Mouse (Mus musculus): Measurements from ENCODE around the gene Ly6g5c.

Ly6g5c gene

DNA sequence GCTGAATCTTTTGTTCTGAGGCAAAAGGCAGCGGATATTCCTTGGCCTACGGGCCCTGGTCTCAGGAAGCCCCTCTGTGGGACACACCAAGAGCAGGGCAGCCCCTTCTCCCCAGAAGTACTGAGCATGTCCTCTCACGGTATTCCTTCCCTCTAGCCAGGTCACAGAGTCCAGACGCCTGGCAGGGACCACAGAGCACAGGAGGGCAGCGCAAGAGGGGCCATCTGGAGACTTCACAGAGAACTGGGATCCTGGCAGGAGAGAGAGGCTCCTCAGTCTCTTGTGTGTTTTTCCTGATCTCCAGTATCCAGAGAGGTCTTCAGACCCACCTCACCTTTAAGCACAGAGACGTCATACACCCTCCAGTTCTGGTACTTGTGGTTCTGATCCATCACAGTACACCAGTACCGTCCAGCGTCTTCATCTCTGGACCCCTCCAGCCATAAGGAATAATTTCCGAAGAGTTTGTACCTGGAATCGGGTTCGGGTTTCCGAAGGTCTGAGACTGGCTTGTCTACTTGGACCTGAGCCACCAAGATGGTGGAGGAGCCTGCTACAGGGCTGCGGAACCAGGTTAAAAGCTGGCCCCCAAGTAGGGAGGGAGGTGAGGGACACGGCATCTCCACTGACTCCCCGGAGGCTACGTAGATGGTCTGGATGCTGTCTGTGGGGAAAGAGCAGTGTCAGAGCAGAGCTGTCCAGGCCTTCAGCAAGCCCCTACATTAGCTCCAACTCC lies 25.1 kb upstream of the Ly6g5c start:
- no peak for DNase-seq

DNA sequence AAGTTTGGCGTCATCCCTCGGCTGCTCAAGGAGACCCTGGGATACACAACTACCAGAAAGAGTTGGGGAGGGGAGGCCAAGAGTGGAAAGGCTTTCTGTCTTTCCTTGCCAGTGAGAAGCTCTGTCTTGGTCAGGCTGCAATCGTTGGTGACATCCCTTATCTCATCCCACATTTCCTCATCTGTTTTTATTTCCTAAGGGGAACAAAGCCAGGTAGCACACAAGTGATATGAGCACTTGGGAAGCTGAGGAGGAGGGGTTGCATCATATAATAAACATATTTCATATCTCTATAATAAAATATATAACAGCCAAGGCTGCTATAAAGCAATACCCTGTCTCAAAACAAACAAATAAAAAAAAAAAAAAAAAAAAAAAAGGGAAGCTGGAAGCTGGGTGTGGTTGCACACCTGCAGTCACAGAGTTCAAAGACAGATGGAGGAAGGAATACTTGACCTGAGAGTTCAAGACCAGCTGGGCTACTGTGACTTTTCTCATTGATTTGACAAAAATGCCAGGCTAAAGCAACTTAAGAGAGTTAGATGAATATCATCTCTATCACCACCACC lies 24.1 kb upstream of the Ly6g5c start:
- no peak for DNase-seq

DNA sequence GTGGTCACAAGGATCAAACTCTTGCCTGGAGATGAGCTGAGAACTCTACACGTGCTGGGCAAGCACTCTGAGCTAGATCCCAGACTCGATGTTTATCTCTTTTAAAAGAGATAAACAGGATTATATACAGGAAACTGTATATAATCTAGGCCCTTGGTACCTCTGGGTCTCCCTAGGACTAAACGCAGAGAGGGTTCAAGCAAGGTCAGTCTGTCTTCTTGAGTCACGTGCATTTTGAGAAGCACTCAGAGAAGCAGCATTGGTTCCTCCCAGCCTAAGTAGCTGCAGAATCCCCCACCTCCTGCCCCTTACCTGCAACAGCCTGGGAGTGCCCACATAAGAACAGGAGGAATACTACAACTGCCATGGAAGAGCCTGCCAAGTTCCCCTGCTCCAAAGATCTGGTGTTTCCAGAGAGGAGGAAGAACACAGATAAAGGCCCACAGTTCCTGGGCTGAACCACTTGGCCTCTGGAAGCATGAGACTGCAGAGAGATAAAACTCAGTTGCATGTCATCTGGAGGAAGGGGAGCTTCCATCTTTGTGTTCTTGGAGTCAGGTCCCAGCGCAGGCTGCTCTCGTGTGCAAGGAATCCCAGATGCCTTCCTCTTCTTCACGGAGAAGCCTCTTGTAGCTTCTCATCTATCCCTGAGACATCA lies 22.7 kb upstream of the Ly6g5c start, which contains the start of gene Ly6g6f:
Gene Ly6g6f, minus strand, starts transcription at position 403 of the 658 bp plus-strand sequence.
- DNase-seq: no peak

DNA sequence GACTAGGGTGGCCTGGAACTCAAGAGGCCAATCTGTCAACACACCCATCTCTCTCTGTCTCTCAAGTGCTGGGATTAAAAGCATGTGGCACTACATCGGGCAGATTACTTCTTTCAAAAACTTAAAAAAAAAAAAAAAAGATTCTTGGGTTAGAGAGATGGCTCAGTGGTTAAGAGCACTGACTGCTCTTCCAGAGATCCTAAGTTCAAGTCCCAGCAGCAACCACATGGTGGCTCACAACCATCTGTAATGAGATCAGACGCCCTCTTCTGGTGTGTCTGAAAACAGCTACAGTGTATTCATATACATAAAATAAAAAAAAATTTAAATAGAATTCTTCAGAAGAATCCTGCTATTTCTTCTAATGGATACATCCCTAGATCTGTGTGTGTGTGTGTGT lies 19.9 kb upstream of the Ly6g5c start:
- DNase-seq: no peak

DNA sequence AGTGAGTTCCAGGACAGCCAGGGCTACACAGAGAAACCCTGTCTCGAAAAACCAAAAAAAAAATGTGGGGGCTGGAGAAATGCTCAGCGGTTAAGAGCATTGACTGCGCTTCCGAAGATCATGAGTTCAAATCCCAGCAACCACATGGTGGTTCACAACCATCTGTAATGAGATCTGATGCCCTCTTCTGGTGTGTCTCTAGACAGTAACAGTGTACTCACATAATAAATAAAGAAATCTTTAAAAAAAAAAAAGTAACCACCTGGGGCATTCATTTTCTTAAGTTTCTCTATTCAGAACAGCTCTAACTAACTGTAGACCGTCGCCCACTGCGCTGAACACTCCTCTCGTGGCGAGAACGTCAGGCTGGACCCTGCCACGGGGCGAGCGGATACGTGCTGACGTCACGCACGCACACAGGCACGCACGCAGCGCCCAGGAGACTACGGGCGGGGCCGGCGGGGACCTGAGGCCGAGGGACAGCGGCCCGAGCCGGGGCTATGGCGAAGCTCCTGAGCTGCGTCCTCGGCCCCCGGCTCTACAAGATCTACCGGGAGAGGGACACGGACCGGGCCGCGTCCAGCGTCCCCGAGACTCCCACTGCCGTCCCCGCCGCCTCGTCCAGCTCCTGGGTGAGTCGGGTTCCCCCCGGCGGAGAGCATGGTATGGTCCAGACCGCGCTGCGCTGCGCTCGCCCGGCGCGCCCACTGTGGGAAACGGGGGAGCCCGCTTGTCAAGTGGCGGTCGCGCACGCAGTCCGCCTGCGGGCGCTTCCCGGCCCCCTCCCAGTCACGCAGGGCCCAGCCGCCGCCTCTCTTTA lies 19.0 kb upstream of the Ly6g5c start, which contains the start of gene Abhd16a:
Gene Abhd16a, plus strand, starts transcription at position 439 of the 820 bp plus-strand sequence.
- DNase-seq: peak; percentile 95 to 98

DNA sequence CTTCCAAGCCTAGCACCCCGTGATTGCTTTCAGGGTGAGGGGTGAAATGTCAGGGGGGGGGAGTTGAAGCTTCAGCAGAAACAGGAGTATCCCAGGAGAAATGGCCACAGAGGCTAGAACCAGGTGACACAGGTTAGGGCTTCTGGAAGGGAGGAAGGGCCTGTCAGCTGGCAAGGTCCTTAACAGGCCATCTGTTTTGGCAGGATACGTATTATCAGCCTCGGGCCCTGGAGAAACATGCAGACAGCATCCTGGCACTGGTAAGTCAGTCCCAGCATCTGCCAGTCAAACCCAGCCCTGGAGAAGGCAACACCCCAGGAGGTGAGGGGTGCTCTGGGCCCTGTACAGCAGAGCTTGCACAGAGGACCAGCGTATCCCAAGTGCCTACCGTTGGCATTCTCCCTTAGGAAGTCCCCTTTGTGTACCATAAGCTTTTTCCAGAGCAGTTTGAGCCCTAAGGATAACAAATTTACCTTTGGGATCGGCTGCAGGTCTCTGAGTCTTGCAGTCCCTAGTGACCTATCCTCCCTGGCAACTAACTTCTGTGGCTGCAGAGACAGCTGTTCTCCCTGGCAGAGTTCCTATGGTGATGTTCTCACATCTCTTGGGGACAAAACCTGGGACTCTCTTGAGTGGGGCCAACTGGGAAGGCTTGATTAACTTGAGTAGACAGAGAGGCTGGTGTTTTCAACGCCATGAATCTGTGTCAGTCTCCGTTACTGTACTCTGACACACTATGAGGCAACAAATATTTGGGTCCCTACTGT lies 17.7 kb upstream of the Ly6g5c start:
- no peak for DNase-seq

DNA sequence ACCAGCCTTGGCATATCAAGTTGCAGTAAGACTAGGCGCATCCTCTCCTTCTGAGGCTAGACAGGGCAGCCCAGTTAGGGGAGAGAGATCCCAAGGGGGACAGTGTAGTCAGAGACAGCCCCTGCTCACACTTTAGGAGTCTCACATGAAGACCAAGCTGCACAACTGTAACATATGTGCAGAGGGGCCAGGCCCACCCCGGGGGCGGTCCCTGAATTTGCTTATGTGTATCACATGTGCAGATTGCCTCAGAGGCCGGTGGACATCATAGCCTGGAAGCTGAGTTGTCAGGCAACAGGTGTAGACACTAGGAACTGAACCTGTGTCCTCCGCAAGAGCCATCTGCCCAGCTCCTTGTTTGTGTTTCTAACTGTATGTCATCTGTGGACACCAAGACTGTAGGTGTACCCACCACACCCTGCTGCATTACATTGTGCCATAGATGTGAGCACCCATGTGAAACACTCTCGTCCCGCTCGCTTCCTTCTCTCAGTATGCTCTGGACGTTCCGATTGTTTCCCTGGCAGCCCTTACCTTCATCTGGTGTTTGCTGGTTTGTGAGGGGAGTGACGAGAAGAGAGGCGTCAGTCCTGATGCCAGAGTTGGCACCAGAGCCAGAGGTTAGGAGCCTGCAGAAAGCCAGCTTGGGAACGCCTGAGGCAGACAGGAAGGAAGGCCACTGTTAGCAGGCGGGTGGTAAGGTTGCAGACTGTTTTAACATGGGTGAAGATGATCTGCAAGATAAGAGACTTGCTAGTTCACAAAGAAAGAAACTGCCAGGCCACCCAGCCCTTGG lies 15.5 kb upstream of the Ly6g5c start:
- no peak for DNase-seq

DNA sequence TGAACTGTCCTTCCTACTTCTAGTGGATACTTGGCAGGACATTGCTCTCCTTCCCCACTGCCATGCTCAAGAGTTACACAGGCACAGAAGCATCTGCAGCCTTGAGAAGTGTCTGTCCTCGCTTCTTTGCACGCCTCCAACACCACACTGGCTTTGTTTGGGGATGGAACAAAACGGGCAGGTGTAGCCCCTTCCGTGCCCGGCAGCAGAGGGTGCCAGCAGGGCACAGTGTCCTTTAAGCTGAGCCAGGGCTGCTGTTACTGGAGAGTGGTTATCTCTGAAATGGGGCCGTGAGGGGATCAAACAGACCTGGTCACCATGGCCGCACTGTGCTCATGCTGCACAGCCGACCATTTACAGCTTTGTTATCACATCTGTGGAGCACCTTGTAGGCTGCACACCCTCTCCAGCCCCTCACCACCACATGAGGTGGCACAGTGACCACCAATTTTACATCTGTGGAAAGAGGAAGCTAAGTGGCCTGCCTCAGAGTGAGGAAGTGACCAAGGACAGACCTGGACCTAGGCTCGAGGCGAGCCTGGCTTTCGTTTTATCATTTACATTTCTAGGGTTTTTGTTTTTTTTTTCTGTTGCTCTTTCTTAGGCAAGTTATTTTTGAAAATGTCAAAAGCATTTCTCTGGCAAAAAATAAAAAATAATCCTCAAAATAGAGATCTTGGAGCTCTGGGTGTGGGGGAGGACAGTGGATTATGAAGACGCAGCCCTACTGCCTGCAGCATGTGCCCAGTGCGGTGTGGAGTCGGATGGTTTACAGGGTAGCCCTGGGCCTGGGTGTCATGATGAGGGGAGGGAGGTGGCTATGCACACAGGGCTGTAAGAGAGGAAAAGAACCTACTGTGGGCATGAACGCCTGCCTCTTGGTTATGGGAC lies 13.4 kb upstream of the Ly6g5c start:
- no peak for DNase-seq

DNA sequence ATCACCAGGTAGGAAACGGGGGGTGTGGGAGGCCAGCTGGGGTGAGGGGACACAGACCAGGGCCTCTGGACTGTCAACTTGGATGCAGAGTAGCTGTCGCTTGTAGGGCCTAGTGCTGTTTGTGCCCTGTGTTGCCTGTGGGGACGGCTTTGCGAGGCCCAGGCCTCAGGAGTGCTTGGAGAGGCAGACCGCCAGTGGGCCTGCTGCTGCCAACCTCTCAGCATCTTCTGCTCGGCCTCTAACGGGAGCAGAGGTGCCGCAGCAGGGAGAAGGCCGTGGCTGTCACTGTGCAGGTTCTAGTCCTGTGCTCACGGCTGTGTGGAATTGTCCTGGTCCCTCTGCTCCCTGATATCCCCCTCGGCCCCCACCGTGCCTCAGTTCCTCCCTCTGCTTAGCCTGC lies 11.5 kb upstream of the Ly6g5c start:
- no peak for DNase-seq

DNA sequence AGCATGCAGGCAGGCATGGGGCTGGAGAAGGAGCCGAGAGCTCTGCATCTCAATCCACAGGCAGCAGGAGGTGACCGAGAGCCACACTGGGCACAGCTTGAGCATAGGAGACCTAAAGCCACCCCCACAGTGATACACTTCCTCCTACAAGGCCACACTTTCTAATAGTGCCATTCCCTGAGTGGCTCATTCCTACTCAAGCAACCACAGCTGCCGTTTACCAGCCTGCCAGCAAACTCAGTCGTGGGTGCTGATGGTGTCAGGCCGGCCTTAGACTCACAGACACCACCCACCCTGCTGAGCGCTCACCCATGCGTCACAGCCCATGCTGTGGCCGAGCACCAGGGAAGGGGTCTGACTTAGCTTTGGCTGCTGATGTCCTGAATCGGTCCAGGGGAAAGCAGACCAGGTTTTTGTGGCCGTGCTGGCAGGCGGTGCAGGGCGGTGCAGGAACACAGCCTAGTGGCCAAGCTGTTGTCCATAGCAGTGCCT lies 10.9 kb upstream of the Ly6g5c start:
- DNase-seq: peak; percentile 42 to 53

DNA sequence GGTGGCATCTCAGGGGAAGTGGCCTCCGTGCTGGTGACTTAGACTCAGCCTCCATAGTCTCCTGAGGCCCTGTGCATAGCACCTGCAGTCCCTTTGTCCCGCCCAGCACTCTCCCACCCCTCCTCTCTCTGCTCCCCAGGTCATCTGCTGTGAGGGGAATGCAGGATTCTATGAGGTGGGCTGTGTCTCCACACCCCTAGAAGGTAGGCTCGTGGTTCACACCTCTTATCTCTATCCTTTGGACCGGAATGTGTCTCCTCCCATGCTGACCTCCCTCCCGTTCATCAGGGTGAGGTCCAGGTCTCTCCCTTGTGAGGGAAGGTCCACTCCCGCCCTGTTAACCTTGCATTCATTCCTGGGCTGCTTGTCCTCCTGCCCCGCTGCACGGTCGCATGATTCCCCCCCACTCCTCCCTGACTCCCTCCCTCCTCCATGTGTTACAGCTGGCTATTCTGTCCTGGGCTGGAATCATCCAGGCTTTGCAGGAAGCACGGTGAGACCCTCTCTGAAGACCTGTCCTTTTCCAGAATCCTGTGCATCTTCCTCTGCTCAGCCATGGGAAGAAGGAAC lies 7.8 kb upstream of the Ly6g5c start:
- peak in 1 of 2 experiments; percentile 76 for DNase-seq

DNA sequence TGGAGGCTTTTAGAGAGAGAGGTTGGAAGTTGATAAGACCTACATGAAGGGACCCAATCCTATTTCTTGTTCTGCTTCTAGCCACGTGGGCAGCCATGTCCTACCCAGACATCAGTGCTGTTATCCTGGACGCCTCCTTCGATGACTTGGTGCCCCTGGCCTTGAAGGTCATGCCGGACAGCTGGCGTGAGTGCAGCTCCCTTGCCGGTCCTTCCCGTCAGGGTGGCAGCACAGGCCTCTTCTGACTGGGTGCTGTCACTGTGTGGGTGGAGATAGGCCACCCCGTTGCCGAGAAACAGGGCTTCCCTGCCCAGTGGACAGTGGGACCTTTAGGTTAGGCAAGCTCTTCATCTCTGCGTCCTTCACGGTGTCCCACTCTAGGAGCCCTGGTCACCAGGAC lies 6.9 kb upstream of the Ly6g5c start:
- no peak for DNase-seq

DNA sequence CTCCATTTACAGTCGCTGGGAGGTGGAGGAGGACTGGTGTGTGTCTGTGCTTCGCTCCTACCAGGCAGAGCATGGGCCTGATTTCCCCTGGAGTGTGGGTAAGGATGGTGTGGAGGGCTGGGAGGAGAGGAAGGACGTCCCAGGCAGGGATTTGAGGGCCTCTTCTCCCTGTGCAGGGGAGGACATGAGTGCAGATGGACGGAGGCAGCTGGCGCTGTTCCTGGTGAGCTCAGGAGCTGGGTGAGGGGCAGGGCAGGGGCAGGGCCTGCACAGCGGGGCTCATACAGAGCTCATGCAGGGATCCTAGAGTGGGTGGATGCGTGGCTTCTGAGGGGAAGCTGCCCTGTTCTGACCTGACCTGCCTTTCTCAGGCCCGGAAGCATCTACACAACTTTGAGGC lies 5.8 kb upstream of the Ly6g5c start:
- DNase-seq: no peak

DNA sequence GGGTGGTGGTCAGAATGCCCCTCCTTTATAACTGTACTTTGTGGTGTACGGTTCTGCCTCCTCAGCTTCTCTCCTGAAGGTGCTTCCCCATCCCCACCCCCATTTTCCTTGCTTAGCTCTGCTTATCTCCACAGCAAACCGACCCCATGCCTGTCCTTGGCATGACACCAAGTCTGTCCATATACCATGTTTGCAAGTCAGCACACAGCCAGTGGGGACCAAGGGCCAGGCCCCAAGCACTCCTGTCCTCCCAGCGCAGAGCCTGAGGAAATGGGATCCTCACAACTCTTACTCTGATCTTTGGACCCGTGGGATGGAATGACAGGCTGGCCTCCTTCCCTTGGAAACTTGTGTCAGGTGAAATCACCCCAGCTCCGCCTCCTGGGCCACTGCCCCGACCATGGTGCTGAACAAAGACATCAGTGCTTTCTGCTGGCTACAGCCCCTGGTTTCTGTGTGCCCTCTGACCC lies 4.8 kb upstream of the Ly6g5c start:
- peak; percentile 79 to 90 for DNase-seq

DNA sequence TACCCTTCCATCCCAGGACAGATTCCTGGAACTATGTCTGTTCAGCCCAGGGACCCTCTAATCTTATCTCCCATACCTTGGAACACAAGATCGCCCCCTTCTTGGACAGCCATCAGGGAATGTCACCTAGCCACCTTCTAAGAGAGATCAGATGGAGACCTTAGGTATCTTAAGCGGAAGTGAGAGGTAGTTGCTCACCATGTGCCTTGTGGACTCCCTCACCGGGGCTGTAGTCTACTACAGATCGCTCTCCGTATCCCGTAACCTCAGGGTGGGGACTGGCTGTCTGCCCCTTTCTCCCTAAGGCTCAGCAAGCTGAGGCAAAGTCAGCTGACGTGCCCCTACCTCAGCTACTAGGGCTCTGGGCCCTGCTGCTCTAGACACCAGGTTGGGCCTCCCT lies 4.0 kb upstream of the Ly6g5c start:
- DNase-seq: no peak

DNA sequence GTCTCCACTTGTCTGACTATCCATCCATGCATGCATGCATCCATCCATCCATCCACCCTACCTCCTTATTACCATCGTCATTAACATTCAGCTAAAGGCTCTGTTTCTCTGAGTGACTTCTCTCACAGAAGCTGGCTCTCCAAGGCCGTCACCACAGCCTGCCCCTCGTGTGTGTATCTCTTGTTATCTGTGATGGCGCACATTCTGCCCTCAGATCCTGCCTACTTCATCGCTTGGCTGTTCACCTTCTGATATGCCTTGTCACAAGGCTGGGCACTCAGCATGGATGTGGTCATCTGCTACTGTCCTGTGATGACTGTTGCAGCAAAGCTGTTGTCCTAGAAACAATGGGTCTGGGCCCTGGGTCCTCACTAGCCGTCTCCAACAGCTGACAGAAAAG lies 3.3 kb upstream of the Ly6g5c start:
- DNase-seq: no peak

DNA sequence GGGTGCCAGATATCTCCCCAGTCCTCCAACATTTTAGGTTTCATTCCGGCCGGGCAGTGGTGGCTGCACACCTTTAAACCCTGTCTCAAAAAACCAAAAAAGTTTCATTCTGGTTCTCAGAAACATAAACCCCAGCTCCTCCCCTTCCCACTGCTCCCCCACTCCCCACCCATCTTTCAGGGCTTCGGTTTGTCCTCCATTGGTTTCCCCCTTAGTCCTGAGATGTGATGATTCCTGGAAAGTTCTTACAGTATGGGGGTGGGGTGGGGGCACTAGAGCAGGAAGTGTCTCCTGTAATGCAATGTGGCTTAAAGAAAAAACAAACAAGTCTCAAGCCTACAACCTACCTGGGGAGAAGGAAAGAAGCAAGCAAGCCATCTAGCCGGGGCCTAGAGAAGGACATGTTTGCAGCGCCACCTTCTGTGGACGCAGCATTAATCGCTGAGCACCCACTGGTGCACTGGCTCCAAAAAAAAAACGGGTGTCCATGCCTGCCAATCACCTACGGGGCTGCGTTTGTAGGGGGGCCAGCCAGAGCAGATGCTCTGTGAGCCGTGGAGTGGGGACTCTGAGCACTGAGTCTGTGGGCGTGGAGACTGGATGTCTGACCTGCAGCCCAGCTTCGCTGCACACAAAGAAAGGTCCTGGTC lies 2.2 kb upstream of the Ly6g5c start:
- DNase-seq: peak; percentile 61 to 76

DNA sequence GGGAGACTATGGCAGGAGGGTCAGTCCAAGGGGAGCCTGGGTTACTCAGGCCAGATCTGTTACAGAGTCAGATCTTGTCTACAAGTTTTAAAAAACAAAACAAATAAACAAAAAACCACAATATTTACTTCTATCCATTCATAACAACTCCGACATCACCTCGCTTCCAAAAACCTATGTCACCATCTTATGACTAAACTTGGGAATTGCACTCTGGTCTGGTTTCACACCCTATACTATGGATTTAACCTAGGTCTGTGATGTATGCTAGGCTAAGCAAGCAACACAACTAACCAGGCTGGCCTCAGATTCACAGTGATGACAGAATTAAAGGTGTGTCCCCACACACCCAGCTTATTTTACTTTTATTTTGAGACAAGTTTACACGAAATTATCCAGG lies 1.6 kb upstream of the Ly6g5c start:
- no peak for DNase-seq

DNA sequence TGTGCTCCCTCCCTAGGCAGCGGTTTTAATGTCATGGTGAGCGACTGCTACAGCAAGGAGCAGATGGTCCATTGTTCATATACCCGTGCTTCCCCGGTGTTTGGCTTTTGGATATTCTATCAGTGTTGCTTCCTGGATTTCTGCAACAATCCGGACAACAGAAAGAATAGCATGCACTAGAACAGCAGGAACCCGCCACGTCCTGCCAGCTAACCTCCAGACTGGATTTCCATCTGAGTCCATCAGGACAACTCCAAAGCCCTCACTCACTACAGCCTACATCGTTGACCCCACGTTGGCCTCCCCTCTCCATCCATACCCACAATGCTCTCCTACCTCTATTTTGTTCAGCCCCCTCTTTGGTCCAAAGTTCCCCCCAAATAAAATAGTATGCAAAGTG lies 3.7 kb downstream of the Ly6g5c start:
- DNase-seq: no peak
